Mouse (Mus musculus) thymus, postnatal 4 days (tissue): ENCODE results near the gene Eif2b4.

Source experiments
- DNase-seq: peaks from one replicate; pipeline ENCODE4 v3.0.0; 2021

The Eif2b4 gene

DNA sequence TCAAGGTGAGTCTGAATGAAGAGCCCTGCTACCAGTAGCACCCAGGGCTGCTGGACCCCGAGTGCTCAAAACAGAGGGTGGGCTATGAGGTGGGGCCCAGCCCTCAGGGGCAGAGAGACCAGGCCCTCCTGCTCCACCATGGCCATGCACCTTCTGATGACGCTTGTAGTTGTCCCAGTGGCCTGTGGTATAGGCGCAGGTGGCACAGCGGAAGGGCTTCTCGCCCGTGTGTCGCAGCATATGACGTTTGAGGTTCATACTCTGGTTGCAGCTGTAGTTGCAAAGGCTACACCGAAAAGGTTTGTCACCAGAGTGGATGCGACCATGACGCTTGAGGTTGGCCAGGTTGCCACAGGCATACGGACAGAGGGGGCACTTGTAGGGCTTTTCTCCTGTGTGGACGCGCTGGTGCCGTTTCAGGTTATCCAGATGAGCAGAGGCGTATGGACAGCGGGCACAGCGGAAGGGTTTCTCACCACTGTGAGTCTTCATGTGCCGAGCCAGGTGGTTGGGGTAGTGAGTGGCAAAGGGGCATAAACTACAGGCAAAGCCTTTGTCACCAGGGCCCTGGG is 6.2 kb upstream of the Eif2b4 start:
- DNase-seq, result no peak

DNA sequence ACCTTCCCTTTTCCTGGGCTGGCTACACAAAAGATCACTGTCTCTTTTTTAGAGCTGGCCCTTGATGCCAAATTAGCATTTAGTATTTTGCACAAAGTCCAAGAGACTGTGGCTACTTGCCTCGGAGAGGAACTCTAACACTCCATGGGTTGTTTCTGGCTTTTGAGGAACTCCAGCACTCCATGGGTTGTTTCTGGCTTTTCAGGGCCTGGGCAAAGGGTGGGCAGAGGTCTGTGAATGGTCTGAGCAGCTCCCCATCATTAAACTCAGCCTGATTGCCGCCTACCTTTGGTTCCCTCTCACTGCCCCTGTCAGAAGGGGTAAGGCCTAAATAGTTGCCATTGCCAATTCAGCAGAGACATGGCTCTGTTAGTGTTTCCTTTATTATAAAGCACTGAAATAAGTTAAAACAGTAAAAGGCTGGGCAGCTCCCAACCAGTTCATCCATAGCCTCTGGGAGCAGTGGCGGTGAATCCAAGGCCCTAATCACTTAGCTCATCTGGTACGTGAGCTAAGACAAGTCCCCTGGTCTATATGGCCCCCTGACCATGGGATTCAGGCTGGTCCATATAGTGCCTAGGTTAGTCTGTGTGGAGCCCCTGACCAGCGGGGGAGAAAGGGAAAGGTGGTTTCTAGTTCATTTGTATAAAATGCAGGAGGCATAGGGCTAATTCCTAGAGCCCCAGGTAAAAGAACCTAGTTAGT is 5.5 kb upstream of the Eif2b4 start:
- DNase-seq, result no peak

DNA sequence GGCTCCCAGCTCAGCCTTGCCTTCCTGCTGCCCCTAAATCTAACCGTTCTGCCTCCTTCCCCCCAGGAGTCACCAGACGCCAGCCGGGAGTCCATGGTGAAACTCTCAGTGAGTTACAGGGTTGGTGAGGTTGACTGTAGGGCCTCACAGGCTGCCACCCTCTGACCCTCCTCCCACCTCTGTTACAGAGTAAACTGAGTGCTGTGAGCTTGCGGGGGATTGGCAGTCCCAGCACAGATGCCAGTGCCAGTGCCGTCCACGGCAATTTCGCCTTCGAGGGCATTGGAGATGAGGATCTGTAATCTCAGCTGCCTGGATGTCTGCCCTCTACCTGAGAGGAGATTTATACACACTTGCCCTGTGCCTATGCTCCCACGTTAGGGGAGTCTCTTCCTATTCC is 4.9 kb upstream of the Eif2b4 start:
- no peak for DNase-seq

DNA sequence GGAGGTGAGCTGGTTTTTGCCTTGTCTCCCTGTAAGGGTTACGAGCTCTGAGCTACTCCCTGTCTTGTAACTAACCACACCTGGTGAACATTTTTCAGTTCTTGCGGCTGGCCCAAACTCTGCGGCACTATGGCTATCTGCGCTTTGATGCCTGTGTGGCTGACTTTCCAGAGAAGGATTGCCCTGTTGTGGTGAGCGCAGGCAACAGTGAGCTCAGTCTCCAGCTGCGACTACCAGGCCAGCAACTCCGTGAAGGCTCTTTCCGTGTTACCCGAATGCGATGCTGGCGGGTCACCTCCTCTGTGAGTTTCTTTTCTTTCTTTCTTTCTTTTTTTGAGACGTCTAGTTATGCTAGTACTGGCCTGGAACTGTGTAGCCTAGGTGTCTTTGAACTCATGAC is 3.8 kb upstream of the Eif2b4 start:
- DNase-seq, result no peak

DNA sequence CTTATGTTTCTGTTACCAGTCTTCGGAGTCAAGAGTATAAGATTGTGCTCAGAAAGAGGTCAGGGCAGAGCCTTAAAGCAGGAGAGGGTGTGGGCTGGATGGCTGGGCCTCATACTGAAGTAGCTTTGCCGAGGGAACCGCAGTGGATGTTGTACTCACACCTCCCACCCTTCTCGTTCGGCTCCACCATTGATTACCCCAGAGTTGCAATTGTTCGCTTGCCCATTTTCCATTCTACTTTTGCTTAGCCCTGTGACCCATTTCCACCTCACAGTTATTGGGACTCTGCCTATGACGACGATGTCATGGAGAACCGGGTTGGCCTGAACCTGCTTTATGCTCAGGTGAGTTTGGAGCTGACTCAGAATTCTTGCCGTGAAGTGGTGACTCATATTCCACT is 3.0 kb upstream of the Eif2b4 start:
- no peak for DNase-seq

DNA sequence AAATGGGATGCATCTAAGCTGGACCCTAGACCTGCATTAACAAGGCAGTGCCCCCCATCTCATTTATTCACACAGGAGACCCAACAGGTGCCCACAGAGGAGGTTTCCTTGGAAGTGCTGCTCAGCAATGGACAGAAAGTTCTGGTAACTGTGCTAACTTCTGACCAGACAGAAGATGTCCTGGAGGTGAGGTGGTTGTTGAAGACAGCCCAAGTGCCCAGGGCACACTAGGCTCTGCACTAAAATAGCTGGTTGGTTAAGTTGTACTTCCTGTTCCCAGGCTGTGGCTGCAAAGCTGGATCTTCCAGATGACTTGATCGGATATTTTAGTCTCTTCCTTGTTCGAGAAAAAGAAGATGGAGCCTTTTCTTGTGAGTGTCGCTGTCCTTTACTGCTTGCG is 2.4 kb upstream of the Eif2b4 start:
- no peak for DNase-seq

DNA sequence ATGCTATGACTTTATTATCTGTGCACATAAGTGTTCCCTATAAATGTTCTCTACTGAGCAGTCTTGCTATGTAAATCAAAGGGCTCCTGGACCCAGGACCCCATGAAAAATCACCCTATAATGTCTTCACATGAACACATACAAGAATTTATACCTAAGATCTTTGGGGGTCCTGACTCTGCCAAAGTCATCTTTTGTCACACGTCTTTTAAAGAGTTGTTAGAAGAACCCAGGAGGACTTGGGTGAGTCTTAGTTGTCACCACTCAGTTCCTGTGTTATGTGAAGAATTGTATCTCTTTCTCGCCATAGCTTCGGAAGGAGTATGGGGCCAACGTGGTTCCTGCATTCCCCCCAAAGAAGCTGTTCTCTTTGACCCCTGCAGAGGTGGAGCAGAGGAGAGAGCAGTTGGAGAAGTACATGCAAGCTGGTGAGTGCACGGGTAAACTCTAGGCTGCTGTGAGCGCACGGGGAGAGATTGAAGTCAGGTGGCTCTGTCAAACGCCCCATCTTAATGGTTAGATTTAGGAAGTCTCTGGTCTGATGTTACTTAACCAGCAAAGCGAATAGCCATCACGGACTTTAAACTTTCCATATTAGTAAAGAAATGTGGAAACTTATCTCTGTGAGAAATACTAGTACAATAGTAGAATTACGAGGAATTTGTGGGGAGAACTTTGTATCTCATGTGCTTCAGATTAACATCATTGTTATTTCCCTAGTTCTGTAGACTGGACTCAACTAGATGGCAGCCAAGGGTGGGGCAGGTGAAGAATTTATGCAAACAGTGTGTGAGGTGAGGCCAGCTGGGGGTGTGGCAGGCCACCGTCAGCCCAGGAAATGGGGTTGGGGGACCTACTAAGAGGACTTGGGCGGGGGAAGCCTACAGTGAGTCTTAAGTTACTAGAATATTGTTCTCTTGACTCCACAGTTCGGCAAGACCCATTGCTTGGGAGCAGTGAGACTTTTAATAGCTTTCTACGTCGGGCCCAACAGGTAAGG is 1.6 kb upstream of the Eif2b4 start:
- no peak for DNase-seq

DNA sequence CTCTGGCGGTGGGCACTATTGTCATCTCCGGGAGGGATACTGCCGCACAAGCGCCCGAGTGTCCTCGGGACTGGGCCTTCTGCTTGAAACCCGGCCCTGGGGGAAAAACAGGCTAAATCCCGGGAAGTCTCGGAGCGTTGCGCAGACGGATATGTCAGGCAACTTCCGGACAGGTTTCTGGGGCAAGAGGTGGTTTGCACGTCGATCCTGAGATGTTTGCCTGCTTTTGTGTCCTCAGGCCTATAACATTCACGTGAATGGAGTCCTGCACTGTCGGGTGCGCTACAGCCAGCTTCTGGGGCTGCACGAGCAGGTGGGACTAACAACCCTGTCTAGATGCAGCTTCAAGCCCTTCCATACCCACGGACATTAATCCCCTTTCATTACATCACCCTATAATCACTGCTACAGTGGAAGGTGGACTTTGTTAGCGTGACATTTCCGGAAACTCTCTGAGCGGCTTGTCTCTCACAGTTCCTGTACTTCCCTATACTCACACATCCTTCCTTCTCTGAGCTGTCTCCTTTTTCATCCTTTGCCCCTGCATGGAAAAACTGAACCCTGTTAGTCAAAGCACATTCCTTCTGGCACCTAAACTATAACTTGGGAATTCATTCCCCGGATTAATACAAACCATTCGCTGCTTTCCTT is 526 bp upstream of the Eif2b4 start:
- no peak for DNase-seq

DNA sequence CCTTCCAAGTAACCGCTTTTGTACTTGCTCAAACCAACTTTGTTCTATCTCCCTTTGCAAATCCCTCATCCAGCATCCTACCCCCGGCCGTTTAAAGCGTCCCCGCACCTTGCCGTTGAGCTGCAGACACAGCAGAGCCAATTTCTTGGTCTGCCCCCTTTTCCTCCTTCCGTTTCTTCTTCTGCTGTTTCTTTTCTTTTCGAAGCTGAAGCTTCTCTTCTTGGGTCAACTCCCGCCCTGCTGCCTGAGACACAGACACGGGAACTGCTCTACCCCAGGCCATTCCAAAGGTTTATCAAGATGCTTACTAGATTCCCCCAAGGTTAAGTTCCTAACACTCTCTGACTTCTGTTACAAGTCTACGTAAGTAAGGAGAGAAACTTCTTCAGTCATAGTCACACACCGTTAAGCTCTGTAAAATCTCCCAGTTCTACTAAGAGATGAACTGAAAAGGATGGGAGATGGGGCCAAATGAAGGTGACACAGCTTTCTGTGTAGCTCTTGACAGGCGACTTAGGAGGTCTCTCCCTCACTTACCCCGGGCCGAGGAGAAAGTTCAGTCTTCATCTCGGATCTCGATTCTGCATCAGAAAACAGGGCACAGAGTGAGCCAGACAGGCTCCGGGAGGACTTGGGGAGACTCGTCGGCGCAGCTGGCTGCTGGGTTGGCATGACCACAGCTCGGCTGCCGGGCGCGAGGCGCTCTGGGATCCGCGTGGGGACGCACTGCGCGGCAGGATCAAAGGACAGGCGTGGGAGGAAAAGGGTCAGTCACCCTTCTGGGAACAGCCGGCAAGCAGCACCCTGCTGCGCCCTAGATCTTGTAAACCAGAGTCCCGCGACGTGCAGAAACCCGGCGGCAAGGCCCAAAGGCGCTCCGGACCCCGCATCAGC is 938 bp downstream of the Eif2b4 start:
- DNase-seq, result no peak

DNA sequence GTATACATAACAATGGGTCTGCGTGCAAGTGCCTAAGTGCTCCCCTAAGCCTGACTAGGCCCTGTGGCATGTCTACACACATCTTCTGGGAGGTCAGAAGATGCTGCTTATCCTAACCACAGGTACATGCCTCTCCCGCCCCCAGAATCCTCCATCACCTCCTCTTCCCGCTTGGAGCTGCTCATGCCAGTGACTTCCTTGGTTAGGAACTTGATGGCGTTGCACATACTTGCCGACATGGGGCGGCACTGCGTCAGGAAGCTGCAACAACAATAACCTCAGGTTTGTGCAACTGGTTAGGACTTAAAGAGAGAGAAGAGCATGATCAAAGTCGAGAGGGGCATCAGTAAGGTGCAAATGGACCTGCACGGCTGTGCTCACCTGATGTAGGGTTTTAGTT is 3.0 kb downstream of the Eif2b4 start:
- DNase-seq, result no peak

DNA sequence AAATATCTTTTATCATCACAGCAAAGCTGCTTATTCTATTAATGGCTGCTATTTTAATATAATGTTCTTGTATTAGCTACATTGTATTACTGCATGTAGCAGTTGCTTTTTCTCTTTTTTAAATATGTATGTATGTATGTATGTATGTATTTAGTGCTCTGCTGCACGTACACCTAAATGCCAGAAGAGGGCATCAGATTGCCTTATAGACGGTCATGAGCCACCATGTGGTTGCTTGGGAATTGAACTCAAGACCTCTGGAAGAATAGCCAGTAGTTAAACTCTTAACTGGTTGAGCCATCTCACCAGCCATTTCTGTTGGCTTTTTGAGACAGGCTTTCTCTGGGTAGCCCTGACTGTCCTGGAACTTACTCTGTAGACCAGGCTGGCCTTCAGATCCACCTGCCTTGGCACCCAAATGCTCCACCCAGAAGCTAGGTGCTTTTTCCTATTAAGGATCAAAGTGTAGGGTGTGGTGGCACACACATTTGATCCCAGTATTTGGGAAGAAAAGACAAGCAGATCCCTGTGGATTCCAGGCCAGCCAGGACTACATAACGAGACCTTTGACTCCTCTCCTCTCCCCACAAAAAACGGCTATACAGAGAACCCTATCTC is 4.9 kb downstream of the Eif2b4 start:
- no peak for DNase-seq

DNA sequence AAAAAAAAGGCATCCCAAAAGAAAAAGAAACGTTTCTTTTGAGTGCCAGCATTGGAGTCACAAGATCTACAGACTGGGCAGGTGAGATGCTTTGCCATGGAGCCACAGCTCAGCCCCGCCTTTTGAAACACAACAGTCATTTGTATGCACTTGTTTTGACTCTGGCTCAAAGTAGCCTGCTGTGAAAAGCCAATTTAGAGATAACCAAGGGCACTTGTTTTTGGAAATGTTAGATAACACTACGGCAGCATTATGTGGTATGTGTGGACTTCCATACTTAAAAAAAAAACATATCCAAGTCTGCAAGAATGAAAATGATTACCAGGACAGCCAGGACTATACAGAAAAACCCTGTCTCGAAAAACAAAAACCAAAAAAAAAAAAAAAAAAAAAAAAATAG is 9.6 kb downstream of the Eif2b4 start:
- no peak for DNase-seq

DNA sequence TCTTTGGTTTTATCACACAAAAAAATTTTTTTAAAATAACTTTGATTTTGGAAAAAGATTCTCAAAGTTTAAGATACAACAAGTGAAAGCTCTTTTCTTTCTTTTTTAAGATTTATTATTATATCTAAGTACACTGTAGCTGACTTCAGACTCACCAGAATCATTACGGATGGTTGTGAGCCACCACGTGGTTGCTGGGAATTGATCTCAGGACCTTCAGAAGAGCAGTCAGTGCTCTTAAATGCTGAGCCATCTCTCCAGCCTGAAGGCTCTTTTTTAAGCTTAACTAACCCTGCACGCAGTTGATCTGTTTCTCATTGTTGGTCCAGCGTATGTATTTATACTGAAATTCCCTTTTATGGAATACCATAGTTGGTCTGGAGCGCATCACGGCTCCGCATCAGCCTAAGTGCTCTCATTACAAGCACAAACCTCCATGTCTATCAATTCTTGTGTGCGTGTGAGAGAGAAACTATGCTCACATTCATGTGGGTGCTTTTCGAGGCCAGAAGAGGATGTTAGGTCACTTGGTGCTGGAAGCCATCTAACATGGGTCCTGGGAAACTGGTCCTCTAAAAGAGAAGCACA is 12.0 kb downstream of the Eif2b4 start:
- DNase-seq, result no peak

DNA sequence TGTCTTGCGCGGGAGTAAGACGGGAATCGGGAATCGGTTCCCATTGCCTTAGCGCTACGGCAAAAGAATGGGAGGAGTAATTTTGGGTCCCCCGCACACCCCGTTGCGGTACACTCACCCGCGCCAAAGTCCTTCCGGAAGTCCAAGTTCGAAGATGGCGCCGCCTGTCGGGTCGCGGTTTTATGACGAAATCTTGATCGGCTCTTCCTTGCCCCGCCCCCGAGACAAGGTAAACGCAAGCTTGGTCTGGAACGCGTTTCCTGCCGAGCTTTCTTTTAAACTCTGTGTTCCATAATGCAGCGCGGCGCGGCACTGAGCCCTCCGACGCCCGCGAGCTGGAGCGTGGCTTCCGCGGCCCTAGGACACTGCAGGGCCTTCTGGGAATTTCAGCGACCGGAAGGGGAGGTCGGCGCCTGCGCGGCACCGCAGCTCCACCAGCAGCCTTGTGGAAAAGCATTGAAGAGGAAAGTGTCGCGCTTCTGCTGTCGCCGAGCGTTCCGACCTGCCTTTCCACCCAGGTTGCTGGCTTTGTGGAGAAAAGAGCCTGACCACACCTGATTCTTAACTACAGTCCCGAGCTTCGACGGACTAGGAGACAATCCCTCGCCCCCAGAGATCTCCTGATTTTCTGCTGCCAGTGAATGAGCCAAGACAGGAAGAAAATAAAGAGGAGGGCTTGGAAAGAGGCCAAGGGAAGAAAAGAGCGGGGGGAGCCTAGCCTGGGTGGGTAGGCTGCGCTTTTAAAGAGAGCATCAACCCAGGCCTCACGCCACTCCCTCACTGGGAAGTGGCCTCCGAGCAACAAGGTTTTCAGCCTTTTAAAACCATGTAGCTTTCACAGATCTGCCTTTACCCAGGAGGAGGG is 13.2 kb downstream of the Eif2b4 start, which contains the start of the genes Gm29609 and Gtf3c2:
TSS of gene Gm29609 (minus strand) at position 146 of the 865 bp plus-strand sequence.
TSS of gene Gtf3c2 (minus strand) at position 379 of the 865 bp plus-strand sequence.
- DNase-seq, result peak; percentile 98

DNA sequence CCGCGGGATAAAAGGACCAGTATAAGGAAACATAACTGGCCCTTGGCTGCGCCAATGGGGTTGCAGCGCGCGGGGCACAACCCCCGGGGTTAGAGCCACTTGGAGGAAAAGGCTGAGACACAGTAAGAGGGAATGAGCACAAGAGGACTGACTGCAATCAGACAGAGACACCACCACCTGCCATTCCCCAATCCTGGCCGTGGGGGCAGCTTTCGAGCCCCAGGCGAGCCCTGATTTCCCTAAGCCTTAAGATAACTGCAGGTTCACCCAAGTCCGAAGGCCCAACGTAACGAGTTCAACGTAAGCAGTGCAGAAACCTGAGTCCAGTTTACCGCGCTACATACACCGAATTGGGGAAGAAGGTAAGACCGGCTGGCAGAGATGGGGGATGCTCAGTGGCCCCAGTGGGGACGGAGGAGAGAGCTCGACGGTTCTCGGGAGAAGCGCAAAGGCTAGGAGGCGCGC is 13.9 kb downstream of the Eif2b4 start:
- DNase-seq, result no peak

DNA sequence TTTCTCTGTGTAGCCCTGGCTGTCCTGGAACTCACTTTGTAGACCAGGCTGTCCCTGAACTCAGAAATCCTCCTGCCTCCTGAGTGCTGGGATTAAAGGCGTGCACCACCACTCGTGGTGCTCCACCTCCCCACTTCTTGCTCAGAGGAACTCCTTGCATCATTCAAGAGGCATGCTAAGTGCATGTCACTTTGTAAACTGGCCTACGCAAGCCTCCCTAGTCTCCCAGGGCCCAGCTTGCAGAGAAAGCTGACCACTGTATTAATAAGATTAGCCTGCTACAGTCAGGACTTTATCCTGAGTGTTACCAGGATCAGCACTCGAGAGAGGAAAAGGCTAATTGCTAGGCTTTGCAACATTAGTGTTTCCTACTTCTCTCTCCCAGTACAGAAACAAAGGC is 24.6 kb downstream of the Eif2b4 start:
- DNase-seq, result no peak

DNA sequence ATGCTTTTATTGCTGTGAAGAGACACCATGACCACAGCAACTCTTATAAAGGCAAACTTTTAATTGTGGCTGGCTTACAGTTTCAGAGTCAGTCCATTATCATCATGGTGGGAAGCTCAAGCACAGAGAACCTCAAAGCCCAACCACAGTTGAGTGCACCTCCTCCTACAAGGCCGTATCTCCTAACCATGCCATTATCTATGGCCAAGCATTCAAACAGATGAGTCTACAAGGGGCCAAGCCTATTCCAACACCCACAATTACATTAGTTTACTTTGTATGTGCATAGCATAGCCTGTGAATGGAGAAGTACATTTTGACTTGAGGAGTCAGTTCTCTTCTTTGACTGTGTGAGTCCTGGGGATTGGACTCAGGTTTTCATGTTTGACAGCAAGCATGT is 28.4 kb downstream of the Eif2b4 start:
- no peak for DNase-seq

DNA sequence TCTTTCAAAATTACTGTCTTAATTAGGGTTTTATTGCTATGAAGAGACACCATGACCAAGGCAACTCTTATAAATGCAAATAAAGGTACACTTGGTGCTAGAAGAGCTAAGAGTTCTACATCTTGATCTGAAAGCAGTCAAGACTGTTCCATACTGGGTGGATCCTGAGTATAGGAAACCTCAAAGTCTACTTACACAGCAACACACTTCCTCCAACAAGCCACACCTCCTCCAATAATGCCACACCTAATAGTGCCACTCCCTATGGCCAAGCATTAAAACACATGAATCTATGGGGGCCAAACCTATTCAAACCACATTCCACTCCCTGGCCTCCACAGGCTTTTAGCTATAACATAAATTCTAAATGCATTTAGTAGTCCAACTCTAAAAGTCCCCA is 30.8 kb downstream of the Eif2b4 start:
- DNase-seq, result no peak

DNA sequence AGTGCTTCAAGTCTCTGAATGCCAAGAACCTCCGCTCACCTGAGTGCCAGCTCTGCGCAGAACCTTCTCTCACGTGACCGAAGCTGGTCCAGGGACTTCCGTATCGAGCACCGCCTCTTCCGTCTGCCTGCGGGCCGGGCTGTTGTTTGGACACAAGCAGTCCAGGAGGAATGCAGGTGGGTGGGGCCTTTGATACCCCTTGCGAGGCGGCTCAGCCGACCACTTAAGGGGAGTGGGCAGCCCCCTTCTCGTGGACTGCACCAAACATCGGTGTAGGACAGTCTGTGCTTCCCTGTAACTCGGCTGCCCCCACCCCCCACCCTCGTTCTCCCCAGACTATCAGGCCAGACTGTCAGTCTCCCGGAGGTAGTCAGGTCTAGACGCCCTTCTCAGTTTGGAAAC is 39.1 kb downstream of the Eif2b4 start, which contains the start of gene Mpv17:
TSS of gene Mpv17 (minus strand) at position 100 of the 402 bp plus-strand sequence.
- DNase-seq, result peak; percentile 77
